Mouse (Mus musculus): Measurements from ENCODE around the gene Baiap2l2. TPM values are rescaled to one million over a fixed set of nuclear protein-coding genes. Genes with fewer than 3 reads are reported as not detected.
A peak's percentile ranks its signal among the peaks of the same experiment; 100 is the strongest.

Gene Baiap2l2
- polyA plus RNA-seq, 1 experiment = 2.1 TPM

DNA sequence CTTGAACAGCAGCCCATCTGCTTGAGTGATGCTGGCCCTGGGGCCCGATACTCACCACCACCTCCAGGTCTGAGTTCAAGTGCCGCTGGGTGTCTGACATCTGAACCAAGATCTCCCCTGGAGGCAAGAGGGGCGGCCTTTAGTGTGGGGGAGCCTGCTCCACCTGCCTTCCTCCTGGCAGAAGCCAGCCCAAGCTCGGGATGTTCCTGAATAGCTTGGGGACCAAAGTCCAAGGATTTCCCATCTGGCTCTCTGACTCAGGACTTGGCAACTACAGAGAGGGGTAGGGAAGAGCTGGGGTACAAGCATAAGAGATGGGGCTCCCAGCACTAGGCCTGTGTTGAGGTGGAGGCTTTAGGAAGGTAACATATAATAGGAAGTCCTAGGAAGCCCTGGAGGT is 2.0 kb downstream of the Baiap2l2 start:
- 84% methylated on average over 4 of the region's 4 CpGs for WGBS
- TF ChIP-seq POLR2A (IDR thresholded peaks at IDR 0.05; ENCODE audit: borderline replicate concordance, extremely low read depth, low read depth, low read length) (no peak), CTCF (IDR thresholded peaks at IDR 0.05; ENCODE audit: insufficient read depth, low read length) (no peak)
- DNase-seq = no peak

DNA sequence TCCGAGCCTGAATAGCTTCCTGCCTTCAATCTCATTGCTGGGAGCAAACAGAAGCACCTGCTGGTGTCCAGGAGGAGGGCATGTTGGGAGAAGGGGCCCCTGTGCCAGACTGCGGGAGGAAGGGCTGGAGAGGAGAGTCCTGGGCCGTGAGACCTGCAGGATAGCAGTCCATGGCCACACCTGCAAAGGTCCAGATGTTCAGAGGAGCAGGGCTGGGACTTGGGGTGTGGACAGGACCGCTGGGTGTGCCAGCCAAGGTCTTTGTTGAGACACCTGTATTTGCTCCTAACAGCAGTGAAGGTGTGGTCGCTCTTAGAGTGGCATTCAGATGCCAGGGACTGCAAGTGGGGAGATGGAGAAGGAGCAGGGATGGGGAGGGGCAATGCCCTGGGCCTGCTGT is 2.9 kb downstream of the Baiap2l2 start:
- 66% methylated on average over 5 of the region's 5 CpGs for WGBS
- no peak for DNase-seq
- TF ChIP-seq CTCF (IDR thresholded peaks at IDR 0.05; ENCODE audit: insufficient read depth, low read length) (no peak), POLR2A (IDR thresholded peaks at IDR 0.05; ENCODE audit: borderline replicate concordance, extremely low read depth, low read depth, low read length) (no peak)
- Histone ChIP-seq H3K4me1 (ENCODE audit: control insufficient read depth, insufficient read depth, low read length) (no peaks in the 10 kb centered on the region), H3K4me3 (replicated peaks; ENCODE audit: extremely low read depth, low read depth, low read length) (no peak overlapping the region)

More for the DNA sequence above, 2.0 kb downstream of the Baiap2l2 start:
- no peak overlapping the region for H3K4me3 ChIP-seq (replicated peaks; ENCODE audit: extremely low read depth, low read depth, low read length)
- H3K4me1 ChIP-seq (ENCODE audit: control insufficient read depth, insufficient read depth, low read length) = no peaks in the 10 kb centered on the region

DNA sequence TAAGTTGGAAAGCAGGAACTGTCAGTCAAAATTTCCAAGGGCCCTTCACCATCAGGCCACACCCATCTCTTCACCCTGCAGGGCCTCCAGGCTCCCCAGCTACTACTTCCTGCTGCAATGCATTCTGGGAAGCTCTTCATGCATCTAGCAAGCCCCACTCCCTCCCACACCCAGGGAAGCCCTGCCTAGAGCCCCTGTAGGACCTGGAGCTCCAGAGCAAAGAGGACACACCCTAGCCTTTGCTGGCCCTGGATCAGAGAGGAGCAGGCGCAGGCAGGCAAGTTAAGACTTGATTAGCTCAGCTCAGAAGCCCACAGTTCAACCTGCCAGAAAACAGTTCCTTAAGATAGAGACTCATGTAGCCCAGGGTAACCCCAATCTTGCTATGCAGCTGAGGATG is 3.9 kb downstream of the Baiap2l2 start:
- peak; percentile 50 for DNase-seq
- TF ChIP-seq CTCF (IDR thresholded peaks at IDR 0.05; ENCODE audit: insufficient read depth, low read length) = no peak
- TF ChIP-seq POLR2A (IDR thresholded peaks at IDR 0.05; ENCODE audit: borderline replicate concordance, extremely low read depth, low read depth, low read length) = no peak

DNA sequence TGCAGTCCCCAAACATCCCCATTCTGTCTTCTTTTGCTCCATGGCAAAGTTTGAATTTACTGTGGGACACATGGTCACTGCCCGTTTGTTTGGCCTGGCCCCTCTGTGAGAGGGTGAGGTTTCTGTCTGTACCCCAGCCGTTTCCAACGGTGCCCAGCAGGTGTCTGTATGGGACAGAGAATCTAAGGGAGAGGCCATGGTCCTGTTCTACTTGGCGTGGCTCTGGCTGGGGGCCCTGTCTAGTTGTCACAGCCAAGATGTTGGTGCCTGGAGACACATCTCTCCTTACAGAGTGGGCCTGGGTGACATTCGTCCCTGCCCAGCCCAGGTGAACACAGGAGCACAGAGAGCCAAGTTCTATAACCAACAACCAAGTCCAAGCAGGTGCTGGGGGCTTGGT is 4.5 kb downstream of the Baiap2l2 start:
- 40% methylated on average over 5 of the region's 5 CpGs for WGBS
- Histone ChIP-seq H3K4me3 (replicated peaks; ENCODE audit: extremely low read depth, low read depth, low read length) (no peak overlapping the region), H3K4me1 (ENCODE audit: control insufficient read depth, insufficient read depth, low read length) (no peaks in the 10 kb centered on the region)
- TF ChIP-seq POLR2A (IDR thresholded peaks at IDR 0.05; ENCODE audit: borderline replicate concordance, extremely low read depth, low read depth, low read length) (no peak), CTCF (IDR thresholded peaks at IDR 0.05; ENCODE audit: insufficient read depth, low read length) (peak; percentile 45; the same call in 1 of the 2 replicates)
- DNase-seq = peak; percentile 40

More for the DNA sequence above, 3.9 kb downstream of the Baiap2l2 start:
- Histone ChIP-seq H3K4me1 (ENCODE audit: control insufficient read depth, insufficient read depth, low read length) (no peaks in the 10 kb centered on the region), H3K4me3 (replicated peaks; ENCODE audit: extremely low read depth, low read depth, low read length) (no peak overlapping the region)
- 48% methylated on average over 1 of the region's 1 CpGs for WGBS

DNA sequence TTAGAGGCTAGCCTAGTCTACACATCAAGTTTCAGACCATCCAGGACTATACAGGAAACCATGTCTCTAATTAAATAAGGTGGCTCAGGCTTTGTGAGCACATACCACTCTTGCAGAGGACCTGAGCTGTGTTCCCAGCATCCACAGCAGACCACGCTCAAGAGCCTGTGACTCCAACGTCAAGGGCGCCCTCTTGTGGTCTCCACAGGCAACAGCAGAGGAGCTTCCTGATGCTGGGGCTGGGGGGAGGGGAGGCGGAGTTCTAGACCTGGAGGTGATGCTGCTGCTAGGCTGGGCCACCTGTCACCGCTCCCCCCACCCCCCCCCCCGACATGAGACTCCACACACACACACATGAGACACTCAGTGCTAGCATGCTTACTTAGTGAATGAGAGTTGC is 5.1 kb downstream of the Baiap2l2 start:
- H3K4me3 ChIP-seq (replicated peaks; ENCODE audit: extremely low read depth, low read depth, low read length) = no peak overlapping the region
- 24% methylated on average over 6 of the region's 6 CpGs for WGBS
- TF ChIP-seq POLR2A (IDR thresholded peaks at IDR 0.05; ENCODE audit: borderline replicate concordance, extremely low read depth, low read depth, low read length) = no peak
- TF ChIP-seq CTCF (IDR thresholded peaks at IDR 0.05; ENCODE audit: insufficient read depth, low read length) = peak; percentile 51
- no peaks in the 10 kb centered on the region for H3K4me1 ChIP-seq (ENCODE audit: control insufficient read depth, insufficient read depth, low read length)
- DNase-seq = no peak

DNA sequence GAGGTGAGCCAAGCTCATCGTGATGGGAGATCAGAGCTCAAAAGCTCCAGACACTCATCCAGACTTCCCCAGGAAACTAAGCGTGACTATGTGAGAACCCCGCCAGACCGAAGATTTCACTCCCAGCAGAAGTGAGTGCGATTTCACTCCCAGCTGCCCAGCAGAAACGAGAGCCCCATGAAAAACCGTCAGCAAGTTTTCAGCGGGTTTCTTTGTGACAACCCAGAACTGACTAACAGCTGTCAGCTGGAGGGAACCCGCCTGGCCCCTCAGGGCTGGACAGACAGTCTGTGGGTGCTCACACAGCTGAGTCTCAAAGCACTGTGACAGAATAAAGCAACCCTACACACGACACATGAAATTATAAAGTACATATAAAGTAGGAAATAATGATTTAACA is 7.6 kb downstream of the Baiap2l2 start:
- no peaks in the 10 kb centered on the region for H3K4me1 ChIP-seq (ENCODE audit: control insufficient read depth, insufficient read depth, low read length)
- no peak for DNase-seq
- TF ChIP-seq POLR2A (IDR thresholded peaks at IDR 0.05; ENCODE audit: borderline replicate concordance, extremely low read depth, low read depth, low read length) (no peak), CTCF (IDR thresholded peaks at IDR 0.05; ENCODE audit: insufficient read depth, low read length) (no peak)
- no peak overlapping the region for H3K4me3 ChIP-seq (replicated peaks; ENCODE audit: extremely low read depth, low read depth, low read length)
- WGBS = 51% methylated on average over 10 of the region's 10 CpGs

DNA sequence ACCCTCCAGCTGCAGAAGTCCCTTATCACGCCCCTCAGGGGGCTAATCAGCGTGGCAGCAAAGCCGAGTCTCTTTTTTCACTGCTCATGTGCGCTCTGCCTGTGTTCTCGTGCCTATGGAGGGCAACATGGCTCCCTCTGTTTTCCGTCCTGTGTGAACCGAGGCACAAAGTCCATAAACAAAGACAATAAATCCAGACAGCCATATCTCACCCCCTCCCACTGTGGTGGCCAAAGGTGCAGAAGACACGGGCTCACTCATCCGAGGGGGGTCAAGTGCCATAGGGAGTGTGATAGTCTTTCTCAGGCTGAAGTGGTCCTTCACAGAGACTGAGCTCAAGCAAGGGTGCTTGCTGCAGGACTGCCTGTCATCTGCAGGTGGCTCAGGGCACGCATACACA is 12.3 kb downstream of the Baiap2l2 start:
- no peak for DNase-seq
- TF ChIP-seq CTCF (IDR thresholded peaks at IDR 0.05; ENCODE audit: insufficient read depth, low read length) (no peak), POLR2A (IDR thresholded peaks at IDR 0.05; ENCODE audit: borderline replicate concordance, extremely low read depth, low read depth, low read length) (no peak)
- WGBS = 69% methylated on average over 10 of the region's 10 CpGs
- Histone ChIP-seq H3K4me3 (replicated peaks; ENCODE audit: extremely low read depth, low read depth, low read length) (no peak overlapping the region), H3K4me1 (ENCODE audit: control insufficient read depth, insufficient read depth, low read length) (peaks cover 6% of the 10 kb centered on the region)

DNA sequence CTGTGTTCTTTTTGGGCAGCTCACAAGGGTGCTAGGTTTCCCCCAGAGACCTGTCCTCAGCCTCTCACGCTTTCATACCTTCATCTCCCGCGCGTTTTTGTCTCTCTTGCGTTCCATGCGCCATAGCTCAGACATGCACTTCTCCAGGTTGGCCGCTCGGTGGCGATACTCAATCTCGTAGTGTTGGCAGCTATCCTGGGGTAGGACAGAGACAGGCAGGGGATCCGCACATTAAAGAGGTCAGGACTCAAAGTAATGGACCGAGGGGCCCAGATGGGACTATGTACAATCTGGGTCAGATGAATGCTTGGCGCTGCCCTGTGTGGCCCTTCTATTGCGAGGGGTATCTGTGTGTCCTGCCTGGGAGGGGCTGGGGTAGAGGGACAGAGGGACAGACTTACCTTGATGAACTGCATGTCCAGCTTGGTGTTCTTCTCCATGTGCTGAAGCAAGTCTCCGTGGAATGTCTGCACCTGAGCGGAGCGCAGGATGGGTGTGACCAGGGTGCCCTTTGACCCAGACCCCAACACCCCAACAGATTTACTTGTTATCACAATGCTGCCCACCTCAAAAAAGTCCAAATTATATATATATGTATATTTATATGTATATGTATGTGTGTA is 14.1 kb downstream of the Baiap2l2 start:
- TF ChIP-seq CTCF (IDR thresholded peaks at IDR 0.05; ENCODE audit: insufficient read depth, low read length) (peak; percentile 77), POLR2A (IDR thresholded peaks at IDR 0.05; ENCODE audit: borderline replicate concordance, extremely low read depth, low read depth, low read length) (no peak)
- peak overlapping the region; percentile 27 for H3K4me3 ChIP-seq (replicated peaks; ENCODE audit: extremely low read depth, low read depth, low read length)
- peak; percentile 50 for DNase-seq
- H3K4me1 ChIP-seq (ENCODE audit: control insufficient read depth, insufficient read depth, low read length) = peaks cover 6% of the 10 kb centered on the region
- WGBS = 19% methylated on average over 17 of the region's 17 CpGs

DNA sequence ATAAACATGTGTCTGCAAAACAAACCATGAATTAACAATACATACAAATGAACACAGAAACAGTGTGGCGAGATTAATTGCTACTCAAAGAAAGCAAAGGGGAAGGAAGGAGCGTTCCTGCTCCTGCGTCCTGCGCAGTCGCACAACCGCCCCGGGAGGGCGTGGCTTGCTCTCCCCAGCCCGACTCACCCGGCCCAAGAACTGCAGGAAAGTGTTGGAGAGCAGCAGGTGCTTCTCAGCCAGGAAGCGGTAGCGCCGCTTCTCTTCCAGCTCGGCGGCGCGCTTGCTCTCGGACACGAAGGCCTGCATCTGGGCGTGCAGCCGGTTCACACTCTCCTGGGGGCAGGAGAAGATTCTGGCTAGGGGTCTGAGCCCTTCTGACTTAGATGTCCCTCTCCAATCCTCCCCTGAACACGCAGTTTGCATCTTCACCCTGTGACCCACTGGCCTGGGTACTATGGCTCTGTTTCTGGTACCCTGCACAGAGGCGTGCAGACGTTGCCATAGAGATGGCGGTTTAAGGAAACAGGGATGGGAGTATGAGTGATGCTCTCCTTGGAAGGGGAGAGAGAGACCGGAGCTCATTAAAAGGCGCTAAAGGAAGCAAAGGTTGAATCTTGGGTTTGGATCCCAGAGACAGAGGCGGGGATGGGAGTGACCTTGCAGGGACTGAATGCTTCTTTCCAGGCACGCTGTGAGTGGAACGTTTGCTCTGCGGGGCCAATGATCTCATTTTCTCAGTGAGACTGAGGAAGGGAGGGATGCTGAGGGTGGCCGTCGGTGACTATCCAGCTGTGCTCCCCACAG is 14.8 kb downstream of the Baiap2l2 start:
- Histone ChIP-seq H3K4me3 (replicated peaks; ENCODE audit: extremely low read depth, low read depth, low read length) (peak overlapping the region; percentile 59), H3K4me1 (ENCODE audit: control insufficient read depth, insufficient read depth, low read length) (peaks cover 6% of the 10 kb centered on the region)
- peak; percentile 70 for DNase-seq
- WGBS = 2% methylated on average over 33 of the region's 33 CpGs
- no peak for TF ChIP-seq CTCF (IDR thresholded peaks at IDR 0.05; ENCODE audit: insufficient read depth, low read length)
- peak; percentile 67; the same call in 1 of the 2 replicates for TF ChIP-seq POLR2A (IDR thresholded peaks at IDR 0.05; ENCODE audit: borderline replicate concordance, extremely low read depth, low read depth, low read length)
